Mouse (Mus musculus) ES-Bruce4 (cell line): ENCODE results near the gene Pum2. TPM values are rescaled to one million over a fixed set of nuclear protein-coding genes. Genes with fewer than 3 reads are reported as not detected.

Experiments used
- H3K27ac ChIP-seq: 2 replicates; pipeline ENCODE4 v1.5.1; 2012; ENCODE audit warnings: low read length, inconsistent platforms; ENCODE audit not compliant: insufficient read depth
- H3K27me3 ChIP-seq: 2 replicates; pipeline ENCODE4 v1.6.1; 2012; ENCODE audit warnings: mild to moderate bottlenecking, low read length, inconsistent platforms; ENCODE audit not compliant: control insufficient read depth, poor library complexity, insufficient read depth, severe bottlenecking
- H3K36me3 ChIP-seq: 2 replicates; pipeline ENCODE4 v1.6.1; 2012; ENCODE audit warnings: inconsistent platforms, mild to moderate bottlenecking, low read length, moderate library complexity; ENCODE audit not compliant: control insufficient read depth, poor library complexity, insufficient read depth, severe bottlenecking
- H3K4me1 ChIP-seq: one replicate; pipeline ENCODE4 v1.8.1; 2011; ENCODE audit warnings: low read length; ENCODE audit not compliant: control insufficient read depth, insufficient read depth
- H3K4me3 ChIP-seq: 2 replicates; pipeline ENCODE4 v1.5.1; 2011; ENCODE audit warnings: low read depth, mild to moderate bottlenecking, low read length
- H3K9ac ChIP-seq: 2 replicates; pipeline ENCODE4 v1.6.1; 2012; ENCODE audit warnings: low read depth, mild to moderate bottlenecking, inconsistent platforms; ENCODE audit not compliant: poor library complexity, severe bottlenecking
- H3K9me3 ChIP-seq: replicated peaks from 2 replicates; pipeline ENCODE4 v1.6.1; 2012; ENCODE audit warnings: mild to moderate bottlenecking, low read length, inconsistent platforms; ENCODE audit not compliant: control insufficient read depth, poor library complexity, insufficient read depth, severe bottlenecking
- CTCF ChIP-seq: IDR thresholded peaks from one replicate; pipeline ENCODE4 v1.8.1; 2011; ENCODE audit warnings: low read depth, low read length
- EP300 ChIP-seq: IDR thresholded peaks from 2 replicates; pipeline ENCODE4 v1.6.1; 2011; ENCODE audit warnings: low read depth, low read length; ENCODE audit not compliant: insufficient read depth
- POLR2A ChIP-seq: IDR thresholded peaks from one replicate; pipeline ENCODE4 v1.8.1; 2011; ENCODE audit warnings: low read length; ENCODE audit not compliant: insufficient read depth
- polyA plus RNA-seq: library from polyadenylated mRNA; stranded (reverse); fragments of >200 nt; gene quantifications from 2 replicates; pipeline ENCODE4 v1.2.4, GENCODE M21; 2011; ENCODE audit warnings: low read depth; ENCODE audit not compliant: missing spikeins, insufficient read depth, insufficient read length

Gene Pum2
- polyA plus RNA-seq, 1 experiment: 210 TPM

DNA sequence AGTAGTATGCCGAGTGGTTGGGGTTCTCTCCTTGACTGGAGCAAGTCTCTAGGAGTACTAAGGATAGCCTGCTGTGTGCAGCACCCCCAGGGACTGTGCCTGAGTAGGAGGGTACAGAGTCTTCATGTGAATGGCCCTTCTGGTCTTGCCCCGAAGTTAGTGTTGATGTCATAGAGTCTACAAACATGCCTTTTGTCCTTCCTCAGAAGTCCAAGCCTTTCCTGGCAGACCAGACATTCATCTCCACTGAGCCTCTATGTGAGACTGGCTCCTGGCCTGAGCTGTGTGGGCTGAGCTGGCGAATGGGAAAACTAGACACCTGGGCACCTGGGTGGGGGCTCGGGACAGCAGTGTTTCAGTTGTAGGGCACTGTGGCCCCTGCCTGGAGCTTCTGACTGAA is 105.9 kb downstream of the Pum2 start:
- no peak overlapping the region for H3K9ac ChIP-seq
- TF ChIP-seq EP300: no peak
- TF ChIP-seq POLR2A: no peak
- no peak for TF ChIP-seq CTCF
- no peaks in the 10 kb centered on the region for H3K9me3 ChIP-seq
- no peaks in the 10 kb centered on the region for H3K27me3 ChIP-seq
- peaks cover 4% of the 10 kb centered on the region for H3K4me1 ChIP-seq
- H3K4me3 ChIP-seq: no peak overlapping the region
- no peaks in the 10 kb centered on the region for H3K36me3 ChIP-seq
- H3K27ac ChIP-seq: no peak overlapping the region

DNA sequence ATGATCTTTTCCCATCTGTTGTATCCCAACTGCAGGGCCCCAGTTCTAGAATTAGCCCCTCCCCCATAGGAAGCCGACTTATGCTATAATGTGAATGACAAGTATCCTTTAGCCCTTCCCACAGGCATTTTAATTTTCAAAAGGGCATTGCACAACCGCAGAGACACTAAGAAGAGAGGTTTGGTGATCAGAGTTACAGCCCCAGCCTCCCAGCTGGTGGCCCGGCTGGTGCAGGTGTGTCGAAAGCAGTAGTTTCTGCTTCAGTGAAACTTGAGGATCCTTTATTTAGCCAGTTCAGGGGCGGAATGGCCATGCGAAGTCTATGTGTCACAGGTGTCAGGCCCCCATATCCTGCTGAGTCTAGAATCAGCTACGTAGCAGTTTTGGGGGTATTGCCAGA is 107.2 kb downstream of the Pum2 start:
- Histone ChIP-seq H3K4me1 (peaks cover 4% of the 10 kb centered on the region), H3K9me3 (no peaks in the 10 kb centered on the region), H3K36me3 (no peaks in the 10 kb centered on the region), H3K27me3 (no peaks in the 10 kb centered on the region), H3K9ac (no peak overlapping the region), H3K4me3 (no peak overlapping the region), H3K27ac (no peak overlapping the region)
- TF ChIP-seq POLR2A (no peak), EP300 (no peak), CTCF (no peak)

DNA sequence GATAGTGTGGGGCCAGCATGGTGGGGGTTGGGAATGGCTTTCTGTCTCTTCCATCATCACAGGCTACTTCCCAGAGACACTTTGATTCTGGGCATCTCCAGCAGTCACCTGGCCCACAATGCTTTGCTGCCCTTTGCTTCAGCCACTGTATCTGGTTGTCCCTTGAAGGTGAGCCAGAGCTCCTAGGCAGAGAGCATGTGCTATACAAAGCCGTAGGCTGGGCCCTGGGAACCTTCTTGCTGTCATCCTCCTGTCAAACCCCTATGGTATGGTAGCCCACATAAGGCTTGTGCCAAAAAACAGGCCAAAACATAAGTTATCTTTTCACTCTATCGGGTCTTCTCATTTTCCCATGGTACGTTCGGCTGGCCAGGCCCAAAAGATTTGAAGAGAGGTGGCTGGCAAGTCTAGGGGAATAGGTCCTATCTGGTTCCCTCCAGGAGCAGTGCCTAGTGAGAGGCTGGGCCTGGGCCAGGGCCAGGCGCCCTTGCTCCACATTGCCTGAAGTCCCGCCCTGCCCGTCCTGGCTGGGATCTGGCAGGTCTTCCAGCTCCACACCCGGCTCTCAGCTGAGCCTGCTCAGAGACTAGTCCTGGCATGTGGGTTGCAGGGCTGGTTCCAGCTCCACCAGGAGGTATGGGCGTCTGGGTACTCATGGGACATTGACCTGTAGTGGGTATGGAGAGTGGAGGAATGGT is 107.9 kb downstream of the Pum2 start:
- H3K4me3 ChIP-seq: no peak overlapping the region
- H3K36me3 ChIP-seq: no peaks in the 10 kb centered on the region
- no peaks in the 10 kb centered on the region for H3K9me3 ChIP-seq
- no peak overlapping the region for H3K9ac ChIP-seq
- no peaks in the 10 kb centered on the region for H3K27me3 ChIP-seq
- no peak overlapping the region for H3K27ac ChIP-seq
- TF ChIP-seq CTCF (no peak), EP300 (no peak), POLR2A (no peak)
- peaks cover 4% of the 10 kb centered on the region for H3K4me1 ChIP-seq

DNA sequence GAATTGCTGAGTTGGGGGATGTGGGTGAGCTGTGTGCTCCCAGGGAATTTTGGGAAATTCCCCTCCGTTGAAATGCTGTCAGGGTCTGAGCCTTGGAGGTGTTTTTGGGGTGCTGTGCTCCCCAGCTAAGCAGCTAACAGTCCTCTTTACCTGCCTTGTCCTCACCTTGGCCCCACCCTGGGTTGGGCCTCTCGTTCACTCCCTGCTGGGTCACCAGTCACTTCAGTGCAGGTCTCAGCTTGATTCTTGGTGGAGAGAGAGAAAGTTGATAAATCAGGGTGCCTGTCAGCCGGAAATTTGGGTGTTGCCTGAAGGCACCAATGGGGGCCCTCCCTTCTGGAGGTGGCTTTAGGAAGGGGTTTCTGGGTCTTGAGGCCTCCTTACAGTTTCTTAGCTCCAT is 108.6 kb downstream of the Pum2 start:
- TF ChIP-seq POLR2A: no peak
- no peak for TF ChIP-seq EP300
- TF ChIP-seq CTCF: no peak
- Histone ChIP-seq H3K36me3 (no peaks in the 10 kb centered on the region), H3K9me3 (no peaks in the 10 kb centered on the region), H3K4me1 (peaks cover 4% of the 10 kb centered on the region), H3K27ac (no peak overlapping the region), H3K9ac (no peak overlapping the region), H3K27me3 (no peaks in the 10 kb centered on the region), H3K4me3 (no peak overlapping the region)

DNA sequence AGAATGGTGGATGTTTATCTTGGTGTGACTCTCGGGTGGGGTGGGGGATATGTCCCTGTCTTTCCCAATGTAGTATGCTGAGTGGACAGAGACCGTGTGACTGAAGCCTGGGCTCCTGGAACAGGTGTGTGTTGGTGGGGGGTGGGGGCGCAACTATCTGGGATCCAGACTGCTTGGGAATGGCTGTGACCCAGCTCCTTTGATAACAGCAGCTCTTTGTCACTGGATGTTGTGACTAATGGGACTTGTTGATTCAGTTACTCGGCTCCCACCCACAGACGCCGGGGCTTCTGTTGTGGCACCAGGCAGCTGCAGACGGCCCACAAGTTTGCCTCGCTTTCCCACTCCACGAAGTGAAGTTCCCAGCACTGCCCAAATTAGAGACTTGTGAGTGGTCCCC is 110.3 kb downstream of the Pum2 start:
- Histone ChIP-seq H3K27ac (no peak overlapping the region), H3K36me3 (no peaks in the 10 kb centered on the region), H3K27me3 (no peaks in the 10 kb centered on the region), H3K4me3 (no peak overlapping the region), H3K9me3 (no peaks in the 10 kb centered on the region), H3K9ac (no peak overlapping the region), H3K4me1 (peaks cover 4% of the 10 kb centered on the region)
- TF ChIP-seq CTCF: no peak
- no peak for TF ChIP-seq POLR2A
- no peak for TF ChIP-seq EP300

DNA sequence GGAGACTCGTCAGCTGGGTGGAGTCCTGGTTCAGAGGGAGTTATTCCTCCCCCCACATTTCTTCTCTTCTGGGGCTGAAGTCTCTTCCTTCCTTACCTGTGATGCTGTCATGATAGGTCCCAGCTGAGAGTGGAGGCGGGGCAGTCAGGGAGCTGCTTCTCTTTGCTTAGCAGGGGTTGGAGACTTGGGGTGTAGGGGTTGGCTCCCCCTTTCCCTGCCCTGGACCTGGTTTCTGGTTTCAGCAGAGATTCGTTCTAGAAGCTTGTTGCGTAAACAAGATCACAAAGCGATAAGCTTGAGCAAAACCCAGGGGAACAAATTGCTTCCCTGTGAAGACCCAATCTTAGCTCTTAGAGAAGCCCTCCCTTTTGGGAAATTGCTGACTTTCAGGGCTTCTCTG is 112.5 kb downstream of the Pum2 start:
- Histone ChIP-seq H3K4me3 (no peak overlapping the region), H3K27me3 (no peaks in the 10 kb centered on the region), H3K36me3 (peaks cover 4% of the 10 kb centered on the region; the same call in 1 of the 2 replicates), H3K9ac (no peak overlapping the region), H3K4me1 (peaks cover 4% of the 10 kb centered on the region), H3K9me3 (no peaks in the 10 kb centered on the region), H3K27ac (no peak overlapping the region)
- TF ChIP-seq CTCF: no peak
